Mouse (Mus musculus) neural tube, embryonic 13.5 days (tissue): Measurements from ENCODE around the gene Pdzd4. TPM values are rescaled to one million over a fixed set of nuclear protein-coding genes. Genes with fewer than 3 reads are reported as not detected.

Experiments
- ATAC-seq: fragments of 200-750 bp; cut with Nextera tagmentation; 2 replicates; pipeline ENCODE4 v1.8.0; 2017; ENCODE audit warnings: low read depth, mild to moderate bottlenecking, moderate TSS enrichment, moderate library complexity
- H3K27ac ChIP-seq: fragments of 300-500 bp; sonication (generic); replicated peaks from 2 replicates; pipeline ENCODE4 v1.5.1; 2015; ENCODE audit warnings: moderate library complexity, mild to moderate bottlenecking, inconsistent platforms
- H3K27me3 ChIP-seq: fragments of 300-500 bp; sonication (generic); 2 replicates; pipeline ENCODE4 v1.6.1; 2015; ENCODE audit warnings: mild to moderate bottlenecking, inconsistent platforms
- H3K36me3 ChIP-seq: fragments of 300-500 bp; sonication (generic); 2 replicates; pipeline ENCODE4 v1.6.1; 2015; ENCODE audit warnings: mild to moderate bottlenecking, inconsistent platforms
- H3K4me1 ChIP-seq: fragments of 300-500 bp; sonication (generic); replicated peaks from 2 replicates; pipeline ENCODE4 v1.6.1; 2015; ENCODE audit warnings: inconsistent platforms
- H3K4me2 ChIP-seq: fragments of 300-500 bp; sonication (generic); 2 replicates; pipeline ENCODE4 v1.6.1; 2015; ENCODE audit warnings: inconsistent platforms, mild to moderate bottlenecking, moderate library complexity
- H3K4me3 ChIP-seq: fragments of 300-500 bp; sonication (generic); 2 replicates; pipeline ENCODE4 v1.5.1; 2015; ENCODE audit warnings: mild to moderate bottlenecking, inconsistent platforms
- H3K9ac ChIP-seq: fragments of 300-500 bp; sonication (generic); 2 replicates; pipeline ENCODE4 v1.6.1; 2015; ENCODE audit warnings: moderate library complexity, mild to moderate bottlenecking, inconsistent platforms
- H3K9me3 ChIP-seq: fragments of 300-500 bp; sonication (generic); 2 replicates; pipeline ENCODE4 v1.6.1; 2016; ENCODE audit warnings: inconsistent platforms
- WGBS: fragments of 180-500 bp; shearing (Covaris S2); methylation state at CpG from one replicate; pipeline ENCODE4 v1.1.7; 2015; 5-methylcytosine and 5-hydroxymethylcytosine counted together
- polyA plus RNA-seq: library from polyadenylated mRNA; unstranded; fragments of >200 nt; fragmentation: Nextera tagmentation; extraction: Ambion mirVana; gene quantifications from 2 replicates; pipeline ENCODE4 v1.2.1, GENCODE M21; 2015

The Pdzd4 gene
- polyA plus RNA-seq: 2.6 and 3.2 TPM in 2 replicates

GRCm38 (mm10) chrX:73824185-73825151 lies at the start of gene Pdzd4:
Pdzd4 (minus strand) TSS chrX:73824969.
- no peaks in the 10 kb centered on the region for H3K27me3 ChIP-seq
- H3K27ac ChIP-seq: peak within 1 kb of the TSS; percentile 92
- H3K36me3 ChIP-seq: no peaks in the 10 kb centered on the region
- H3K9ac ChIP-seq: peak within 1 kb of the TSS; percentile 82
- ATAC-seq: peak; percentile 91
- H3K9me3 ChIP-seq: no peaks in the 10 kb centered on the region
- H3K4me1 ChIP-seq: peaks cover 21% of the 10 kb centered on the region
- H3K4me2 ChIP-seq: peak within 1 kb of the TSS; percentile 62
- H3K4me3 ChIP-seq: peak within 1 kb of the TSS; percentile 65
- WGBS: 15% methylated on average over 82 of the region's 84 CpGs

GRCm38 (mm10) chrX:73871956-73872355 lies 47.2 kb upstream of the Pdzd4 start:
- Histone ChIP-seq H3K4me3 (no peak overlapping the region), H3K27me3 (no peaks in the 10 kb centered on the region), H3K9me3 (no peaks in the 10 kb centered on the region), H3K9ac (no peak overlapping the region), H3K4me2 (no peak overlapping the region), H3K4me1 (peaks cover 35% of the 10 kb centered on the region), H3K27ac (no peak overlapping the region), H3K36me3 (no peaks in the 10 kb centered on the region)
- ATAC-seq: no peak
- WGBS: 52% methylated on average over 1 of the region's 1 CpGs

- Histone ChIP-seq H3K9ac (no peak overlapping the region), H3K27me3 (no peaks in the 10 kb centered on the region), H3K9me3 (no peaks in the 10 kb centered on the region), H3K4me3 (no peak overlapping the region), H3K27ac (no peak overlapping the region), H3K4me2 (no peak overlapping the region), H3K36me3 (no peaks in the 10 kb centered on the region), H3K4me1 (peaks cover 35% of the 10 kb centered on the region)
- ATAC-seq: no peak
These were observed 46.7 kb upstream of the Pdzd4 start for GRCm38 (mm10) chrX:73871474-73871873.

DNA sequence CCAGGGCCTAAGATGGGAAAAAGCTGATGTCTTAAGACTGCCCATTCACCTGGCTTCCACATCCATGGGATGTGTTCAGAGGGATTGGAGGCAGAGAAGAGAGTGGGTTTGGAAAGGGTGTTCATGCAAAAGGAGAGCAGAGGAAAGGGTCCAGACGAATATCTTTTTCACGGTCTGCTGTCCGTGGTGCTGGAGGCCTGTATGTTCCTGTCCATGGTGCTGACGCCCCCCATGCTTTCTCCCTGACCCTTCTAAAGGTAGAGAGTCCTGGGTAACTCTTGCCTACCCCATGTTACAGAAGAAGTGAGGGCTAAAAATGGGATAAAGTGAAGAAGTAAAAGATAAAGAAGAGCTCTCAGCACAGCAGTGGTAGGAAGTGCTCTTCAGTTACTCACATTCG lies 44.6 kb upstream of the Pdzd4 start:
- Histone ChIP-seq H3K36me3 (0 out of 2 replicates have a peak, but pooled peaks cover 6% of the 10 kb centered on the region), H3K9me3 (no peaks in the 10 kb centered on the region), H3K27me3 (no peaks in the 10 kb centered on the region), H3K4me2 (no peak overlapping the region), H3K4me1 (peaks cover 35% of the 10 kb centered on the region), H3K27ac (no peak overlapping the region), H3K9ac (no peak overlapping the region), H3K4me3 (no peak overlapping the region)
- ATAC-seq: no peak
- 14% methylated on average over 5 of the region's 5 CpGs for WGBS

DNA sequence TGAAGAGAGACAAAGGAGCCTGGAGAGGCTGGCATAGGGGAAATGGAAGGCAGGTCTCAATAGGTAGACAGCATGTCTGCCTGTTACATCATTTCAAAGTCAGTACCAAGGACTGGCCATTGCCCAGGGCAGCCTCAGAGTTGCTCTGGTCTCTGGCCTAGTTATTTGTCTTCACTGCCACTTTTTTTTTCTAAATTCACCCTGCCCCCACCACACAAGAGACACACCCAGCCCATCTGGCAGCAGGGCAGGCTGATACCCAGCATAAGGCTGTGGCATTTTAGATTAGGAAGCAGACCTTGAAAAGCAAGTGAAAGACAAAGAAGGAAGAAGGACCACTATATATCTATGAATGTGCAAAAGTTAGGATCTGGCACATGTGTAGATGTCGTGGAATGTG lies 43.1 kb upstream of the Pdzd4 start:
- H3K4me2 ChIP-seq: no peak overlapping the region
- H3K9me3 ChIP-seq: no peaks in the 10 kb centered on the region
- no peak overlapping the region for H3K4me3 ChIP-seq
- ATAC-seq: no peak
- peak overlapping the region; percentile 55; the same call in 1 of the 2 replicates for H3K27ac ChIP-seq
- H3K27me3 ChIP-seq: no peaks in the 10 kb centered on the region
- H3K36me3 ChIP-seq: peaks cover 15% of the 10 kb centered on the region
- peaks cover 37% of the 10 kb centered on the region for H3K4me1 ChIP-seq
- no peak overlapping the region for H3K9ac ChIP-seq
- 81% methylated on average over 1 of the region's 1 CpGs for WGBS

DNA sequence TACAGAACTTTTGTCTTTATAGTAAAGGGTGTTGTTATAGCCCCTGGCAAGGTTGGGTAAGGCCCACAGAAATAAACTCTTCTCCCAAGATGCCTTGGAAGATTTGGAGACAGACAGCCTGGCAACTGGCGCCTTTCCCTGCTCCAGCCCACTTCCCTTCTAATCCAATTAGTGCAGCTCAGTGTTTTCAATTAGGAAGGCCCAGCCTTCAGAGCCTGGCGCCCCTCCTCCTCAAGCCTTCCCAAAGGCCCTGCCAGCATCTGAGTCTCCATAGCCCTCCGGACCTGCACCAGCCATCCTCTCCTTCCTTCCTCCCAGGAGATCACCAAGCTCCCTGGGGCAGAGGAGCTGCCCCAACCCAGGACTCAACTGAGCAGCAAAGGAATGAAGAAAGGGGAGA lies 42.5 kb upstream of the Pdzd4 start:
- Histone ChIP-seq H3K9ac (0 out of 2 replicates have a peak overlapping the region, but pooled peaks have one; percentile 17), H3K9me3 (no peaks in the 10 kb centered on the region), H3K4me1 (peaks cover 35% of the 10 kb centered on the region), H3K36me3 (peaks cover 21% of the 10 kb centered on the region), H3K4me3 (no peak overlapping the region), H3K27me3 (no peaks in the 10 kb centered on the region), H3K27ac (peak overlapping the region; percentile 55; the same call in 1 of the 2 replicates), H3K4me2 (no peak overlapping the region)
- ATAC-seq: no peak
- 23% methylated on average over 3 of the region's 3 CpGs for WGBS

DNA sequence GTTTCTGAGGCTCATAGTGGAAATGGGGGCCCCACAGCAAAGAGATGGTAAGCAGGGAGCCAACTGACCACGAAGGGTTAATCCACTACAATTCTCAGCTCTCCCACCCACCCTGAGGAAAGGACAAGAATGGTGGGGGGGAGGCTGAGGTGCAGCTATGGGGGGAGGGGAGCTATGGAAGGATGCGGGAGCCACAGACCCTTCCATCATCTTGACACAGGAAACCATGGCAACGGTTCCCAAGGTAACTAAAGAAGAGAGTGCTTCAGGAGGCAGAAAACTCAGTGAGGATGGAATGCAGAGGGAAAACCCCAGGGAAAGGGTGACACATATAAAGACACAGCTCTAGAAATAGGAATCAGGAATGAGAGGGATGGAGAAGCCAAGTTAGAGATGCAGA lies 39.9 kb upstream of the Pdzd4 start:
- no peak overlapping the region; the same call in 1 of the 2 replicates for H3K9ac ChIP-seq
- peaks cover 45% of the 10 kb centered on the region for H3K36me3 ChIP-seq
- no peak overlapping the region for H3K4me2 ChIP-seq
- ATAC-seq: peak; percentile 76
- no peak overlapping the region for H3K4me3 ChIP-seq
- peaks cover 31% of the 10 kb centered on the region for H3K4me1 ChIP-seq
- WGBS: 36% methylated on average over 3 of the region's 3 CpGs
- no peaks in the 10 kb centered on the region for H3K9me3 ChIP-seq
- H3K27me3 ChIP-seq: no peaks in the 10 kb centered on the region
- H3K27ac ChIP-seq: peak overlapping the region; percentile 62

- WGBS: 71% methylated on average over 3 of the region's 3 CpGs
- ATAC-seq: no peak
These were observed 30.3 kb upstream of the Pdzd4 start for GRCm38 (mm10) chrX:73855087-73855408.

GRCm38 (mm10) chrX:73854326-73855086 lies 29.7 kb upstream of the Pdzd4 start:
- Histone ChIP-seq H3K4me3 (no peak overlapping the region), H3K36me3 (peaks cover 35% of the 10 kb centered on the region), H3K27ac (no peak overlapping the region), H3K4me1 (no peaks in the 10 kb centered on the region), H3K27me3 (no peaks in the 10 kb centered on the region), H3K9ac (no peak overlapping the region), H3K9me3 (no peaks in the 10 kb centered on the region), H3K4me2 (no peak overlapping the region)
- 85% methylated on average over 9 of the region's 9 CpGs for WGBS
- ATAC-seq: no peak

More at GRCm38 (mm10) chrX:73855087-73855408, 30.3 kb upstream of the Pdzd4 start:
- Histone ChIP-seq H3K9ac (no peak overlapping the region), H3K4me3 (no peak overlapping the region), H3K27ac (no peak overlapping the region), H3K27me3 (no peaks in the 10 kb centered on the region), H3K4me2 (no peak overlapping the region), H3K4me1 (no peaks in the 10 kb centered on the region), H3K36me3 (peaks cover 40% of the 10 kb centered on the region), H3K9me3 (no peaks in the 10 kb centered on the region)

DNA sequence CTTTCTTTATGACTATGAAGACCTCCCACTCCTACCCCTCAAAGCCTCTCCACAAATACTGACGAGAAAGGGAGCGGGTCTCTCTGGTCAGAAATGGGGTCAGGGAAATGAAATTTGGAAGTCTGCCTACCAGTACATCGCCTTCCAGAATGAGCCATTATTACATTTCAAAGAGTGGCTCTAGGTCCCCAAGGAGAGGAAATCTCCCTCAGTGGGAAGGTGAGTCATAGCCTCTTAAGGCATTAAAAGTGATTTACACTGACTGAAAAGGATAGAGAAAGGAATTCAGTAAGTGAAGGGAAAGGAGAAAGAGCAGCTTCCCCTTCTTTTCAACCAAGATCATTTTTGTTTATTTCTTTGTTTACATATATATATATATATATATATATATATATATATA lies 11.9 kb upstream of the Pdzd4 start:
- no peak overlapping the region for H3K9ac ChIP-seq
- no peaks in the 10 kb centered on the region for H3K36me3 ChIP-seq
- no peak for ATAC-seq
- no peak overlapping the region for H3K4me3 ChIP-seq
- WGBS: 69% methylated on average over 3 of the region's 3 CpGs
- no peak overlapping the region for H3K4me2 ChIP-seq
- H3K27me3 ChIP-seq: no peaks in the 10 kb centered on the region
- no peaks in the 10 kb centered on the region for H3K9me3 ChIP-seq
- H3K4me1 ChIP-seq: no peaks in the 10 kb centered on the region
- H3K27ac ChIP-seq: no peak overlapping the region

DNA sequence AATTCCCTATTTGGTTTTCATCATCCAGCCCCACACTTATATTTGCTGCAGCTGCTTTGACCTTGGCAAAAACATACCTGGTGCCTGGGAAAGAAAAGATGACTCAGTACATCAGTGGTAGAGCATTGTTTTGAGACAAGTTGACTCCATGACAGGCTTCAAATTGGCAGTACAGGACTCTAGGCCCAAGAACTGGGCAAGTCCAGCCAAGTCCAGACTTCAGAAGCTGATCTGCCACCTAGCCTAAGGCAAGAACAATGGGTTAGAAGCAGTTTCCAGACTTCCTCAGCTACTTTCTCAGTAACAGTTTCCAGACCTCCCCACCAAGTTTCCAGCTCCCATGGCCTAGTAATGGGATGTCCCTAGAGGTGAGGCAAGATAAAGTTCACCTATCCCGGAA lies 11.0 kb upstream of the Pdzd4 start:
- no peak for ATAC-seq
- WGBS: 100% methylated on average over 1 of the region's 1 CpGs
- Histone ChIP-seq H3K9ac (no peak overlapping the region), H3K36me3 (no peaks in the 10 kb centered on the region), H3K4me3 (no peak overlapping the region), H3K4me1 (no peaks in the 10 kb centered on the region), H3K27me3 (no peaks in the 10 kb centered on the region), H3K9me3 (no peaks in the 10 kb centered on the region), H3K4me2 (no peak overlapping the region), H3K27ac (no peak overlapping the region)

DNA sequence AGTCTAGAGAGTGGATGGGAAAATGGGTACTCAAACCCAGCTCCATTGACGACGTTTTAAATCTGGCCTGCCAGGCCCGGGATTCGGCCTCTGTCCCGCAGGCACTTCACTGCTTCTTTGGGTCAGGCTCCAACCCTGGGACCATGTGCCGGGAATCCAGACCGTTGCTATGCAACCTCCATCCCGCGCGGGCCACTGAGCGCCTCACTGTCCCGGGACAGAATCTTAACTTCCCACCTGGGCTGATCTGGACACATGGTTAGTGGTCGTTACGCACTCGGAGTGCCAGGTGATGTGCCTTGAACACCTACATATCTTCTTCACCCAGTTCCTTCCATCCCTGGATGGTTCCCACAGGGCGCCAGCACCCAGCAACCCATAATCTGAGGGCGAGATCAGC lies 1.0 kb downstream of the Pdzd4 start:
- Histone ChIP-seq H3K4me2 (peak overlapping the region; percentile 62), H3K4me3 (peak overlapping the region; percentile 65), H3K36me3 (no peaks in the 10 kb centered on the region), H3K9me3 (no peaks in the 10 kb centered on the region), H3K4me1 (peaks cover 21% of the 10 kb centered on the region), H3K27ac (peak overlapping the region; percentile 92; the same call in 1 of the 2 replicates), H3K27me3 (no peaks in the 10 kb centered on the region), H3K9ac (peak overlapping the region; percentile 82)
- ATAC-seq: peak; percentile 25
- 22% methylated on average over 17 of the region's 17 CpGs for WGBS
